Mouse (Mus musculus) embryonic facial prominence, embryonic 11.5 days (tissue): ENCODE data around the gene Slc29a2. TPM values are rescaled to one million over a fixed set of nuclear protein-coding genes. Genes with fewer than 3 reads are reported as not detected.

Source experiments
- ATAC-seq: fragments of 200-750 bp; cut with Nextera tagmentation; replicated peaks from 2 replicates; pipeline ENCODE4 v1.8.0; 2017; ENCODE audit warnings: low read depth; ENCODE audit not compliant: insufficient number of reproducible peaks, low FRiP score, low TSS enrichment
- DNase-seq: peaks from one replicate; pipeline ENCODE4 v3.0.0-alpha.2; 2015; ENCODE audit warnings: low spot score
- H3K27ac ChIP-seq: fragments of 300-500 bp; sonication (generic); replicated peaks from 2 replicates; pipeline ENCODE4 v1.5.1; 2014; ENCODE audit warnings: mild to moderate bottlenecking, low read depth, low read length, control low read depth
- H3K27me3 ChIP-seq: fragments of 300-500 bp; sonication (generic); 2 replicates; pipeline ENCODE4 v1.6.1; 2014; ENCODE audit warnings: mild to moderate bottlenecking, low read length, moderate library complexity, mixed read lengths; ENCODE audit not compliant: control insufficient read depth, insufficient read depth
- H3K36me3 ChIP-seq: fragments of 300-500 bp; sonication (generic); replicated peaks from 2 replicates; pipeline ENCODE4 v1.6.1; 2014; ENCODE audit warnings: low read depth, mild to moderate bottlenecking, low read length, moderate library complexity, mixed read lengths; ENCODE audit not compliant: control insufficient read depth, insufficient read depth
- H3K4me1 ChIP-seq: fragments of 300-500 bp; sonication (generic); 2 replicates; pipeline ENCODE4 v1.6.1; 2014; ENCODE audit warnings: low read length, mixed read lengths; ENCODE audit not compliant: control insufficient read depth, insufficient read depth
- H3K4me2 ChIP-seq: fragments of 300-500 bp; sonication (generic); 2 replicates; pipeline ENCODE4 v1.6.1; 2014; ENCODE audit warnings: low read depth, mild to moderate bottlenecking, control low read depth, low read length, moderate library complexity
- H3K4me3 ChIP-seq: fragments of 300-500 bp; sonication (generic); 2 replicates; pipeline ENCODE4 v1.5.1; 2014; ENCODE audit warnings: low read depth, low read length, control low read depth
- H3K9ac ChIP-seq: fragments of 300-500 bp; sonication (generic); replicated peaks from 2 replicates; pipeline ENCODE4 v1.6.1; 2014; ENCODE audit warnings: mild to moderate bottlenecking, control low read depth, low read length
- H3K9me3 ChIP-seq: fragments of 300-500 bp; sonication (generic); replicated peaks from 2 replicates; pipeline ENCODE4 v1.6.1; 2016; ENCODE audit warnings: mild to moderate bottlenecking, low read length, inconsistent platforms, mixed read lengths; ENCODE audit not compliant: control insufficient read depth
- WGBS: fragments of 180-500 bp; shearing (Covaris S2); extraction: QIAGEN DNeasy Blood & Tissue Kit; methylation state at CpG from one replicate; pipeline ENCODE4 v1.1.7; 2014; 5-methylcytosine and 5-hydroxymethylcytosine counted together
- polyA plus RNA-seq: library from polyadenylated mRNA; unstranded; fragments of >200 nt; fragmentation: Nextera tagmentation; extraction: Ambion mirVana; gene quantifications from 2 replicates; pipeline ENCODE4 v1.2.1, GENCODE M21; 2014

Gene Slc29a2
- polyA plus RNA-seq, 1 experiment from 2014 or later = 4.4 TPM

- peak; percentile 87 for DNase-seq
- Histone ChIP-seq H3K4me1 (peaks cover 20% of the 10 kb centered on the region), H3K4me2 (peak within 1 kb of the TSS; percentile 97), H3K36me3 (no peaks in the 10 kb centered on the region), H3K4me3 (peak within 1 kb of the TSS; percentile 60), H3K27me3 (peaks cover 3% of the 10 kb centered on the region), H3K9me3 (no peaks in the 10 kb centered on the region), H3K27ac (peak within 1 kb of the TSS; percentile 75), H3K9ac (peak within 1 kb of the TSS; percentile 73)
- ATAC-seq = peak; percentile 41
- WGBS = under 1% methylated on average over 50 of the region's 56 CpGs
Measured at GRCm38 (mm10) chr19:5067867-5068569, 44.4 kb downstream of the Slc29a2 start, which contains the start of gene Cd248. Gene Cd248, plus strand, starts transcription at chr19:5068078.

DNA sequence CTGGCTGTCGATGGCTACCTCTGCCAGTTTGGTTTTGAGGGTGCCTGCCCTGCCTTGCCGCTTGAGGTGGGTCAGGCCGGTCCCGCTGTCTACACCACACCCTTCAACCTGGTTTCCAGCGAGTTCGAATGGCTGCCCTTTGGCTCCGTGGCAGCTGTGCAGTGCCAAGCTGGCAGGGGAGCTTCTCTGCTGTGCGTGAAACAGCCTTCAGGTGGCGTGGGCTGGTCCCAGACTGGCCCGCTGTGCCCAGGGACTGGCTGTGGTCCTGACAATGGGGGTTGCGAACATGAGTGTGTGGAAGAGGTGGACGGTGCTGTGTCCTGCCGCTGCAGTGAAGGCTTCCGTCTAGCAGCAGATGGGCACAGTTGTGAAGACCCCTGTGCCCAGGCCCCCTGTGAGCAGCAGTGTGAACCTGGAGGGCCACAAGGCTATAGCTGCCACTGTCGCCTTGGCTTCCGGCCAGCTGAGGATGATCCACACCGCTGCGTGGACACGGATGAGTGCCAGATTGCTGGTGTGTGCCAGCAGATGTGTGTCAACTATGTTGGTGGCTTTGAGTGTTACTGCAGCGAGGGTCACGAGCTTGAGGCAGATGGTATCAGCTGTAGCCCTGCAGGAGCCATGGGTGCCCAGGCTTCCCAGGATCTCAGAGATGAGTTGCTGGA lies 45.0 kb downstream of the Slc29a2 start:
- 39% methylated on average over 21 of the region's 21 CpGs for WGBS
- peaks cover 20% of the 10 kb centered on the region for H3K4me1 ChIP-seq
- H3K27ac ChIP-seq = peak overlapping the region; percentile 75
- no peaks in the 10 kb centered on the region for H3K9me3 ChIP-seq
- no peaks in the 10 kb centered on the region for H3K36me3 ChIP-seq
- peak overlapping the region; percentile 97 for H3K4me2 ChIP-seq
- peak overlapping the region; percentile 60 for H3K4me3 ChIP-seq
- no peak for ATAC-seq
- DNase-seq = no peak
- peak overlapping the region; percentile 73 for H3K9ac ChIP-seq
- H3K27me3 ChIP-seq = peaks cover 3% of the 10 kb centered on the region

DNA sequence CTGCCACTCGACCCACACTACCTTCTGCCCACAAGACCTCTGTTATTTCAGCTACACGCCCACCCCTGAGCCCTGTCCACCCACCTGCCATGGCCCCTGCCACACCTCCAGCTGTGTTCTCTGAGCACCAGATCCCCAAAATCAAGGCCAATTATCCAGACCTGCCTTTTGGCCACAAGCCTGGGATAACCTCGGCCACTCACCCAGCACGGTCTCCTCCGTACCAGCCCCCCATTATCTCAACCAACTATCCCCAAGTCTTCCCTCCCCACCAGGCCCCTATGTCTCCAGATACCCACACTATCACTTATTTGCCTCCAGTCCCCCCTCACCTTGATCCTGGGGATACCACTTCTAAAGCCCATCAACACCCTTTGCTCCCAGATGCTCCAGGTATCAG lies 45.8 kb downstream of the Slc29a2 start:
- Histone ChIP-seq H3K4me3 (0 out of 2 replicates have a peak overlapping the region, but pooled peaks have one; percentile 60), H3K27ac (no peak overlapping the region), H3K27me3 (peaks cover 3% of the 10 kb centered on the region), H3K9me3 (no peaks in the 10 kb centered on the region), H3K4me2 (peak overlapping the region; percentile 97), H3K36me3 (no peaks in the 10 kb centered on the region), H3K9ac (no peak overlapping the region), H3K4me1 (peaks cover 20% of the 10 kb centered on the region)
- DNase-seq = no peak
- WGBS = 79% methylated on average over 5 of the region's 5 CpGs
- no peak for ATAC-seq

GRCm38 (mm10) chr19:5069978-5070377 lies 46.3 kb downstream of the Slc29a2 start:
- Histone ChIP-seq H3K27me3 (peaks cover 3% of the 10 kb centered on the region), H3K9me3 (no peaks in the 10 kb centered on the region), H3K36me3 (no peaks in the 10 kb centered on the region), H3K27ac (peak overlapping the region; percentile 97), H3K9ac (no peak overlapping the region; the same call in 1 of the 2 replicates), H3K4me3 (no peak overlapping the region), H3K4me2 (peak overlapping the region; percentile 97), H3K4me1 (peaks cover 20% of the 10 kb centered on the region)
- no peak for ATAC-seq
- no peak for DNase-seq
- WGBS = 80% methylated on average over 7 of the region's 7 CpGs

- Histone ChIP-seq H3K9me3 (no peaks in the 10 kb centered on the region), H3K27ac (peak overlapping the region; percentile 97), H3K4me3 (peak overlapping the region; percentile 35), H3K36me3 (no peaks in the 10 kb centered on the region), H3K27me3 (peaks cover 3% of the 10 kb centered on the region), H3K4me2 (peak overlapping the region; percentile 97), H3K4me1 (peaks cover 20% of the 10 kb centered on the region), H3K9ac (peak overlapping the region; percentile 62)
- WGBS = 4% methylated on average over 11 of the region's 11 CpGs
- no peak; the same call in 1 of the 2 replicates for ATAC-seq
- DNase-seq = no peak
Measured at GRCm38 (mm10) chr19:5071077-5071476, 47.4 kb downstream of the Slc29a2 start.

DNA sequence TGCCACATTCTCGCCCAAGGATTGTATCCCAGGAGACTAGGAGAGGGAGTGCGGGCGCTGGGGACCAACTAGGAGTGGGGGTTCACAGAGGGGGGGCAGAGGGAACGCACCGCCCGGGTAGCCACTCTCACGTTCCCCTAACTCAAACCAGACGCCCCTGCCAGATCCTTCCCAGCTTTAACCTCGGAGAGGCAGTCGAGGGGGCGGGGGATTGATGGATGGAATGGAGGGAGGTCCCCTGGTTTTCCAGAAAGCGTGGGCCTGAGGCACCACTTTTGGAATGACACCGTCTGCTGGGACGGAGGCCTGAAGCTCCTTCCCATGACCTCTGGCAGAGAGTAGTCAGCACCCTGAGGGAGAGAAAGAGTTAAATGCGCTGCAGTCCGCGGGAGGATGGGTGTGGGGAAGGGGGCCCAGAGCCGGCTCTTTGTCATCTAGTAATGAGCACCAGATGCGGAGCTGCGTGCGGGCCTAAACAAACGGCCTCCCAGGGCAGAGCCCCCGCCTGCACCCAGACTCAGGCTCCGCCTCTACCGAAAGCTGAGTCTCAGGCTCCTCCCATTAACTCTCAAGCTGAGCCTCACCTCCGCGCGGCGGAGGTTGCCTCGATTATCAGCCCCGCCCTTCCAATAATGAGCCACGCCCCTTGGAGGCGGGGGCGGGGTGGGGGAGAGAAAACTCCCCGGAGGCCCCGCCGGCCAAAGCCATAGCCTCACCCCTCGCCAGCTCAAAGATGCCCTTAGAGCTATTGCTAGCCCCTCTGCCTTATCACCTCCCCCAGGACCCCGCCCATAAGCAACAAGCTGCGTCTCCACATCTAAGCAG lies 48.1 kb downstream of the Slc29a2 start:
- Histone ChIP-seq H3K4me3 (peak overlapping the region; percentile 35), H3K36me3 (no peaks in the 10 kb centered on the region), H3K4me1 (peaks cover 20% of the 10 kb centered on the region), H3K27ac (peak overlapping the region; percentile 97), H3K9me3 (no peaks in the 10 kb centered on the region), H3K4me2 (peak overlapping the region; percentile 97), H3K27me3 (peaks cover 3% of the 10 kb centered on the region), H3K9ac (peak overlapping the region; percentile 62)
- DNase-seq (peak; percentile 99), ATAC-seq (peak; percentile 80)
- under 1% methylated on average over 39 of the region's 40 CpGs for WGBS

DNA sequence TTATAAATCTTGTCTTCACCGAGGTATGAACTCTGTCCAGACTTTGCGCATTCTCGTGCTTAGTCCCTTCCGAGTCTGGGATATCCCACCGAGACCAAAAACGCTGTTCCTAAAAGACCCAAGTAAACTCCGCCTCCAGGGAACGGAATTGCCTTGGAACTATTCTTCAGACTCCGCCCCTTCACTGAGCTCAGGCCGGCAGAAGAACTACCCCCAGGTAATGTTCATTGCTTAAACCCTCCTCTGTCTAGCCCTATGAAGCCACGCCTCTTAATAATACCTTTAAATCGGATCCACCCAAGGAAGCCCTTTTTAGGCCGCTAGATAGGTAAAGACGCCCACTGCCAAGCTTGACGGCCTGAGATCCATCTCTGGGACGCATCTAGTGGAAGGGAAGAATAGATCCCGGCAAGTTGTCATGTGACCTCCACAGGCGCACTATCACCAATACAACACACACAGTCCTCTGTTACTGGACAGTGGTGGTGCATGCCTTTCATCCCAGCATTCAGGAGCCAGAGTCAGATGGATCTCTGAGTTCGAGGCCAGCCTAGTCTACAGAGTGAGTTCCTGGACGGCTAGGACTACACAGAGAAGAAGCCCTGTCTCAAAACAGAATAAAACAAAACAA lies 48.8 kb downstream of the Slc29a2 start:
- peak; percentile 7; the same call in 1 of the 2 replicates for ATAC-seq
- Histone ChIP-seq H3K9me3 (no peaks in the 10 kb centered on the region), H3K4me3 (peak overlapping the region; percentile 35), H3K27me3 (peaks cover 3% of the 10 kb centered on the region), H3K27ac (peak overlapping the region; percentile 81), H3K36me3 (no peaks in the 10 kb centered on the region), H3K4me2 (peak overlapping the region; percentile 97), H3K9ac (peak overlapping the region; percentile 34; the same call in 1 of the 2 replicates), H3K4me1 (peaks cover 20% of the 10 kb centered on the region)
- DNase-seq = peak; percentile 84
- 2% methylated on average over 20 of the region's 20 CpGs for WGBS
